Mouse (Mus musculus) C2C12 (cell line): Measurements from ENCODE around the gene Acbd4.

Experiments
- CEBPB ChIP-seq: IDR thresholded peaks from one replicate; pipeline ENCODE4 v1.6.1; 2011; ENCODE audit warnings: low read depth, mild to moderate bottlenecking, control low read depth, moderate library complexity
- CTCF ChIP-seq: IDR thresholded peaks from one replicate; pipeline ENCODE4 v1.5.1; 2011; ENCODE audit not compliant: control insufficient read depth, insufficient read depth, insufficient read length
- FOSL1 ChIP-seq: IDR thresholded peaks from one replicate; pipeline ENCODE4 v1.8.0; 2011; ENCODE audit warnings: mild to moderate bottlenecking, low read length; ENCODE audit not compliant: poor library complexity, insufficient read depth, severe bottlenecking
- MAX ChIP-seq: IDR thresholded peaks from one replicate; pipeline ENCODE4 v1.6.1; 2011; ENCODE audit warnings: mild to moderate bottlenecking, control low read depth
- MYOD1 ChIP-seq: IDR thresholded peaks from one replicate; pipeline ENCODE4 v1.6.1; 2011; ENCODE audit warnings: low read depth; ENCODE audit not compliant: control insufficient read depth, insufficient read length
- MYOG ChIP-seq: IDR thresholded peaks from one replicate; pipeline ENCODE4 v1.6.1; 2011; ENCODE audit not compliant: control insufficient read depth, insufficient read length; ENCODE audit errors: extremely low read depth
- USF1 ChIP-seq: IDR thresholded peaks from one replicate; pipeline ENCODE4 v1.6.1; 2011; ENCODE audit warnings: low read depth, mild to moderate bottlenecking, control low read depth, moderate library complexity

- TF ChIP-seq MAX (no peak), CTCF (no peak), USF1 (no peak), MYOG (no peak), CEBPB (no peak), MYOD1 (no peak), FOSL1 (no peak)
These were observed 59.3 kb downstream of the Acbd4 start for GRCm38 (mm10) chr11:103160738-103161137.
